Mouse (Mus musculus): ENCODE results near the gene Smarcd3. TPM values are rescaled to one million over a fixed set of nuclear protein-coding genes. Genes with fewer than 3 reads are reported as not detected.

The Smarcd3 gene
- 100 to 1,000 TPM; 172 to 203 TPM for total RNA-seq (2021)
- long read RNA-seq, experiment 1, transcript Smarcd3-201 (13 exons, 1,735 nt), result major isoform, 344 of 390 reads
- long read RNA-seq, experiment 1, partial matches to known transcripts, result 17 of 390 reads
- long read RNA-seq, experiment 1, other reads (novel, unspliced or antisense), result 27 of 390 reads
- long read RNA-seq, experiment 2, transcript Smarcd3-201 (13 exons, 1,735 nt), result major isoform, 374 of 419 reads
- long read RNA-seq, experiment 2, partial matches to known transcripts, result 15 of 419 reads
- long read RNA-seq, experiment 2, other reads (novel, unspliced or antisense), result 29 of 419 reads

DNA sequence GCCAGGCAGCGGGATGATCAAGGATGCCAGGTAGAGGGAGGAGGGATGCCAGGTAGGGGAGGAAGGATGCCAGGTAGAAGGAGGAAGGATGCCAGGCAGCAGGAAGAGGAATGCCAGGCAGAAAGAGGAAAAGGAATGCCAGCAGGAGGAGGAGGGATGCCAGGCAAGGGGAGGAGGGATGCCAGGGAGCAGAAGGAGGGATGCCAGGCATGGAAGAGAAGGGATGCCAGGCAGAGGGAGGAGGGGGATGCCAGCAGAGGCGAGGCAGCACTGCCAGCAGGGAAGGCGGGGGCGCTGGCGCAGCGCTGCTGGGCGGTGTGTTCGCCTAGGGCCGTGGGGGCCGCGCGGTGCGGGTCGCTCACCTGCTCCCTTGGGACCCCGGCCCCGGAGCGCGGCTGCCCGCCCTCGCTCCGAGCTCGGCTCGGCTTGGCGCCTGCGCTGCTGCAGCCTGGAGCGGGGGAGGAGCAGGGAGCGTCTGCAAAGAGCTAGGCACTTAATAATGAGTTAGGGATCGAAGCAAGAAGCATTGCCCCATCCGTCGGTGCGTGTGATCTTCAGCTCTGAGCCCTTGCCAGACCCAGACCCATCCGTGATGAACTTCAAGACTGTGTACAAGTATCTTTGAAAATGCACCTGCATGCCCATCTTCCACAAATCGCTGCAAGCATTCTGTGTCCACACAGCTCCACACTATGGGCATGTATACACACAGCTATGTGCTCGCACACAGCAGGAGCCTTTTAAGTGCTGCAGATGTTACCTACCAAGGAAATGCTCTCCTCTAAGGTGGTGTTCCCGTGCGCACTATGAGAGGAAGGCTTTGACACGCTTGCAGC is at the start of gene Smarcd3:
Smarcd3 (minus strand) TSS at position 426 of the 836 bp plus-strand sequence.
- peak; percentile 62 for DNase-seq
- Histone ChIP-seq H3K4me3 (peak within 1 kb of the TSS; percentile 66), H3K27ac (peak within 1 kb of the TSS; percentile 43)
- intact Hi-C loops (cut with DNase I), result no loop called here
- TF ChIP-seq CTCF (IDR thresholded peaks at IDR 0.05), result no peak

DNA sequence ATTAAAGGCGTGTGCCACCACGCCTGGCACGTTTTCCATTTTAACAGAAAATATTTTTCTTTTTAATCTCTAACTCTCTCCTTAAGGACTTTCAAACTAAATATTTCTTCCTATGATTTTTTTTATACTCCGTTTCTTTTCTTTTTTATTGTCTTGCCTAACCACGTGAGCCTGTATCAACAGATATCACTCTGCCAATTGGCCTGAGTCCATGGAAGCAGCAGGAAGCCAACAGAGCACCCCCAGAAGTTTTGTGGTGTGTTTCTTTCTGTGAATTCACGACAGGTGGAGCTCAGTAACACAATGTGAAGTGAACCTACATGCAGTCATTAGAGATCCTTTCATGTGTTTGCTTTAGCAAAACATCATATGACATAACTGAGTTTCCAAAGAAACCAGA is 37.2 kb upstream of the Smarcd3 start:
- no peak overlapping the region for H3K27ac ChIP-seq
- H3K4me3 ChIP-seq, result no peak overlapping the region
- DNase-seq, result no peak
- intact Hi-C loops (cut with DNase I), result no loop called here
- TF ChIP-seq CTCF (IDR thresholded peaks at IDR 0.05), result no peak

DNA sequence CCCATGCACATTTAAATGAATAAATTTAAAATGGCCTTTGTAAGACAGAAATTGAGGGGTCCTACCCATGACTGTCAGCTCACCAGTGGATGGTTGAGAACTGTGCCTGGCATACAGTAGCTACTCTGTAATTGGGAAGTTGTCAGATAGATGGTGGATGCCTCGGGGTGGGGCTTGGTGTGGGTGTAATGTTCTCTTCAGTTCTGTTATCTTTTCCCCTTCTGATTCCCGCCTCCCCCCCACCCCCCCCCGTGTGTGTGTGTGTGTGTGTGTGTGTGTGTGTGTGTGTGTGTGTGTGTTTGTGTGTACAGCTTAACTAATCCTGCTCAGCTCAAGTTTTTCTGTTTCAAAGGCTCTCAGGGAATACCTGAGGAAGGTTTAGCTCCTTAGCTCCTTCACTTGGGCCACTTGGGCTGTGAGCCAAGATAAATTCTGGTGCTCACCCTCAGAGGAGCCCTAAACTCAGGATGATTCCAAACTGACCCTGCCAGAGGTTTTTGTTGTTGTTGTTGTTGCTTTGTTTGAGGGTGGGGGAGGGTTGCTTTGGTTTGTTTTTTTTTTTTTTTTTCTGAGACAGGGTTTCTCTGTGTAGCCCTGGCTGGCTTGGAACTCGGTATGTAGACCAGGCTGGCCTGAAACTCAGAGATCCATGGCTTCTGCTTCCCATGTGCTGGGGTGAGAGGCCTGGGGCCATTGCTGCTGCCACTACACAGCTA is 35.7 kb upstream of the Smarcd3 start:
- intact Hi-C loops (cut with DNase I), result no loop called here
- TF ChIP-seq CTCF (IDR thresholded peaks at IDR 0.05), result no peak
- no peak overlapping the region for H3K27ac ChIP-seq
- DNase-seq, result no peak
- H3K4me3 ChIP-seq, result no peak overlapping the region

DNA sequence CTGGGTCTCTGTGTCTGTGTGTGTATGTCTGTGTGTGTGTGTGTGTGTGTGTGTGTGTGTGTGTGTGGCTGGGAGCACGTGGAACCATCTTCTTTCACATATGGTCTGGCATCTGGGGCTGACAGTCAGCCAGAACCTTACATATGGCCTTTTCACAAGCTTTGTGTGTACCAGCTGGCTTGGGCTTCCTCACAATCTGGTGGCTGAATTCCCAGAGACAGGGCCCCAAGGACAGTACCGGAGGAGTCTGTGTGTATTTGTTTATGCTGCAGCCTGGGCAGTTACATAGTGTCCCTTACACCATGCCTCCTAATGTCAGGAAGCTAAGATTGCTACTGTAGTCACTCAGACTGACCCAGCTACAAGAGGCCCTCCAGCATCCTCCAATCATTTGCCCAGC is 32.9 kb upstream of the Smarcd3 start:
- intact Hi-C loops (cut with DNase I), result no loop called here
- Histone ChIP-seq H3K27ac (no peak overlapping the region), H3K4me3 (no peak overlapping the region)
- DNase-seq, result no peak
- no peak for TF ChIP-seq CTCF (IDR thresholded peaks at IDR 0.05)

DNA sequence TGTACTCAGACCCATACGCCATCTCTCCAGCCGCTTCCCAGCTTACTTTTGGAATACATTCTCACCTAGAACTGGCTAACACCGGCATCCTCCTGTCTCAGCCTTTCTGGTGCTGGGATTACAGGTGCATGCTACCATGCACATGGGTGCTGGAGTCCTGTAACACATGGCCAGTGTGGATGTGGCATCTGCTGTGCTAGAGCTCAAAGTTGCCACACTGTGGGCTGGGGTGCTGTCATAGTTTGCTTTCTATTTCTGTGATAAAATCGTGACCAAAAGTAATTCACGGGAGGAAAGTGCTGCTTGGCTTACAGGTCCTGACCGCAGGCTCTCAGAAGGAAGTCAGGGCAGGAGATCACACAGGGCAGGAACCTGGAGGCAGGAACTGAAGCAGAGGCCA is 30.3 kb upstream of the Smarcd3 start:
- no peak overlapping the region for H3K4me3 ChIP-seq
- TF ChIP-seq CTCF (IDR thresholded peaks at IDR 0.05), result no peak
- no peak overlapping the region for H3K27ac ChIP-seq
- DNase-seq, result no peak
- intact Hi-C loops (cut with DNase I), result loop anchor here (5.0 kb wide), 1 partner anchor 122 kb away; no protein-coding TSS in a partner anchor

DNA sequence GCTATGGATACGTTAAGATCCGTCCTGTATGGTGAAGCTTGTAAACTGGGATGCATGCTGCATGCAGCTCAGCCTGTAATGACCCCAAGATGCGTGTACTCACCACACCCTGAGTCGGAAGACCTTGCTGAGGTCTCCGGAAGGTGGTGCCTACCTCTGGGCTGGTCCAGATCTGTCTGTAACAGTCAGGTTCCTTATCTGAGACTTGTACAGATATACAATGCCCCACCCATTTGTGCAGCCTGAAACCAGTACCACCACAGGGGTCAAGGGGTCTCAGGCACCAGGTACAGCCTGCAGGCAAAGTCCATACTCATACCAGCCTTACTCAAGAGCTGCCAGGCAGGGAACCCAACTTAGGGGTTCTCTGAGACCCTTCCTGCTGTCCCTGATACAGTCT is 28.6 kb upstream of the Smarcd3 start:
- no peak for DNase-seq
- Histone ChIP-seq H3K27ac (no peak overlapping the region), H3K4me3 (no peak overlapping the region)
- intact Hi-C loops (cut with DNase I), result loop anchor here (1.0 to 5.0 kb wide), 2 partner anchors 120 to 142 kb away; no protein-coding TSS in a partner anchor
- TF ChIP-seq CTCF (IDR thresholded peaks at IDR 0.05), result no peak

DNA sequence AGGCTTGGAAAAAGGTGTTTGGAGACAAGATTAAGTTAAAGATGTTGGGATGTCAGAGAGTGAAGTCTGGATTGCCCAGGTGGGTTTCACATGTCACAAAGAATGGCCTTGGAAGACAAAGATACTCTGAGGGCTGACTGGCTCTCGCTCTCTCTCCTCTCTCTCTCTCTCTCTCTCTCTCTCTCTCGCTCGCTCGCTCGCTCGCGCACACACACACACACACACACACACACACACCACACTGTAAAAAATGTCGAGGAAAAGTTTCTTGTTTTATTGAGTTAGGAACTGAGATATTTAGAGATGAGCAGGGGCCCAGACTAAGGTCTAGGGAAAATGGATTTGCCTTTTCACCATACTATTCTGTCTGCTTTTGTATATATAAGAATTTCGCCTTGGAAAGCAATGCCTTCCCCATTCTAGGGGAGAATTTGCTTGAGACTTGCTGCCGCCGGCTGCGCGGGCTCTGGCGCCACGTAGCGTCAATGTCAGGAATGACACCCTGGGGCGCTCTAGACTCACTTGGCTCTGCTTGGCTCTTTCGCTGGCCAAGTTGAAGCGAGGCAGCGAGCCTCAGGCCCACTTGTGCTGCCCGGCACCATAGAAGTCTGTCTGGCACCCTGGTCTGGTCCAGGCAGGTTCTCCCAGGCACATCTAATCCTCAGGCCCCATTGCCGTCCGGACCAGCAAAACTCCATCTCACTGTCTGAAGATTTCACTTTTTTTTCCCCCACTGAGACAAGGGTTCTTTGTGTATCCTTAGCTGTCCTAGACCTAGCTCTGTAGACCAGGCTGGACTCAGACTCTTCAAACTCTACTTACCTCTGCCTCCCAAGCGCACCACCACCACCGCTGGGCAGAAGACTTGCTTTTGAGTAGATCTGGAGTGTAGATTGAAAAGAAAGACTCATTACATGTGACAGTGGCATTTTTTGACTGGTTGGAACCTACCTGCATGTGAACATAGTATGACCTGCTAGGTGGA is 27.8 kb upstream of the Smarcd3 start:
- H3K4me3 ChIP-seq, result no peak overlapping the region
- peak; percentile 89 for DNase-seq
- no peak for TF ChIP-seq CTCF (IDR thresholded peaks at IDR 0.05)
- intact Hi-C loops (cut with DNase I), result loop anchor here (1.0 to 5.0 kb wide), 3 partner anchors 47 to 142 kb away; no protein-coding TSS in a partner anchor
- no peak overlapping the region for H3K27ac ChIP-seq

DNA sequence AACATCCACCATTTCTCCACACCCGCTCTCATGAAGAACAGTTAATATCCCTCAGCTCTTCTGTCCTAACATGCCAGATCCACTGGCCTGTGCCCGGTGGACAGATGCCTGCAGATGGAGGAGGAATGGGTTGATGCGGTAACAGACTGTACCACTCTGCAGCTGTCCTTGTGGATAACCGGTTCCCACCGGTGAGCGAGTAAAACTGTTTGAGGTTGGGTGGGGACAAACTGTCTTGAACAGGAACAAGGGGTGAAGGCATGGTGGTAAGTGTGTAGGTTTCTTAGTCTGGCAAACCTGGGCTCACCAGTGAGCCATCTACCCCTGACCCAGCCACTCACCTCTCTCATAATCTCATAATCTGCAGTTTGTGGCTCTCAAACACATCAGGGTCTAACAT is 27.1 kb upstream of the Smarcd3 start:
- intact Hi-C loops (cut with DNase I), result loop anchor here (2.0 to 5.0 kb wide), 2 partner anchors 47 to 119 kb away; no protein-coding TSS in a partner anchor
- no peak overlapping the region for H3K4me3 ChIP-seq
- TF ChIP-seq CTCF (IDR thresholded peaks at IDR 0.05), result no peak
- no peak for DNase-seq
- no peak overlapping the region for H3K27ac ChIP-seq

DNA sequence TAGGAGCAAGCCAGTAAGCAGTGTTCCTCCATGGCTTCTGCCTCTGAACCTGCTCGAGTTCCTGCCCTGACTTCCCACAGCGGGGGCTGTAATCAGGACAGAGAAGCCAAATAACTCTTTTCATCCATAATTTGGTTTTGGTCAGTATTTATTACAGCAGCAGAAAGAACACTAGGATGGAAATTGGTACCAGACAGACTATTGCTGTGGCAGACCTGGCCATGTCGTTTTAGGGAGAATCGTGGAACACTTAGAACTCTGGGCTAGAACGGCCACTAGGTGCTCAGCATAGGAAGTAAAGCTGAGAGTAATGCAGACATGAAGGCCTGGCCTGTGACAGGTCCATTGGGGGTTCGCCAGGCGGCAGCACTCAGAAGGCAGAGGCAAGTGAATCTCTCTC is 25.5 kb upstream of the Smarcd3 start:
- H3K4me3 ChIP-seq, result no peak overlapping the region
- intact Hi-C loops (cut with DNase I), result loop anchor here (2.0 to 5.0 kb wide), 2 partner anchors 45 to 117 kb away; no protein-coding TSS in a partner anchor
- no peak for DNase-seq
- no peak overlapping the region for H3K27ac ChIP-seq
- no peak for TF ChIP-seq CTCF (IDR thresholded peaks at IDR 0.05)

DNA sequence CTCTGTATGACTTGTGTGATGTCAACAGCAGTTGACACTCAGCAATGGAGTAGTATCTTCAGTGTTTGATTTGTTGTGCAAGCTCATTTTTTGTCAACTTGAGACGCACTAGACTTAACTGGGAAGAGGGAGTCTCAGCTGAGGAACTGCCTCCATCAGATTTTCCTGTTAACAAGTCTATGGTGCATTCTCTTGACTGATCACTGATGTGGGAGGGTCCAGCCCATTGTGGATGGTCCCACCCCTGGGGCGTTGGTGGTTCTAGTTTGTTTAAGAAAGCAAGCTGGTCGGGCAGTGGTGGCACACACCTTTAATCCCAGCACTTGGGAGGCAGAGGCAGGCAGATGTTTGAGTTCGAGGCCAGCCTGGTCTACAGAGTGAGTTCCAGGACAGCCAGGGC is 25.0 kb upstream of the Smarcd3 start:
- intact Hi-C loops (cut with DNase I), result no loop called here
- DNase-seq, result no peak
- Histone ChIP-seq H3K27ac (no peak overlapping the region), H3K4me3 (no peak overlapping the region)
- no peak for TF ChIP-seq CTCF (IDR thresholded peaks at IDR 0.05)

DNA sequence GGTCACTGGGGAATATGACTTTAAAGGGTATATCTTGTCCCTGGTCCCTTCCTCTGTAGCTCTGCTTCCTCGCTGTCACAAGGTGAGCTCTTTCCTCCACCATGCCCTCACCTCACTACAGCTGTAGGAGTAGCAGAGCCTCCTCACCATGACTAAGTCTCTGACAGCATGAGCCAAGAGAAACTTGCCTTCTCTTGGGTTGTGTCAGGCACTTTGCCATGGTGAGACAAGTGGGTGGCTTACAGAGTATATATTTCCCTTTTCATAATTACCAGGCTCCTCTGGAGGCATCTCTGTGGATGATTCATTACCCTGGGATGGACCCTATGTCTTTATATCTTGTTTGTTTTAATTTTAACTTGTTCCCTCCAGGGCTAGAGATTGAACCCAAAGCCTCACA is 21.2 kb upstream of the Smarcd3 start:
- DNase-seq, result no peak
- Histone ChIP-seq H3K27ac (no peak overlapping the region), H3K4me3 (no peak overlapping the region)
- TF ChIP-seq CTCF (IDR thresholded peaks at IDR 0.05), result no peak
- intact Hi-C loops (cut with DNase I), result no loop called here
